Mouse (Mus musculus): ENCODE results near the gene Nfix. TPM values are rescaled to one million over a fixed set of nuclear protein-coding genes. Genes with fewer than 3 reads are reported as not detected.

Gene Nfix
- 2.1 and 2.8 TPM in 2 replicates for polyA plus RNA-seq (2015; fragmentation: Nextera tagmentation; extraction: Ambion mirVana)

DNA sequence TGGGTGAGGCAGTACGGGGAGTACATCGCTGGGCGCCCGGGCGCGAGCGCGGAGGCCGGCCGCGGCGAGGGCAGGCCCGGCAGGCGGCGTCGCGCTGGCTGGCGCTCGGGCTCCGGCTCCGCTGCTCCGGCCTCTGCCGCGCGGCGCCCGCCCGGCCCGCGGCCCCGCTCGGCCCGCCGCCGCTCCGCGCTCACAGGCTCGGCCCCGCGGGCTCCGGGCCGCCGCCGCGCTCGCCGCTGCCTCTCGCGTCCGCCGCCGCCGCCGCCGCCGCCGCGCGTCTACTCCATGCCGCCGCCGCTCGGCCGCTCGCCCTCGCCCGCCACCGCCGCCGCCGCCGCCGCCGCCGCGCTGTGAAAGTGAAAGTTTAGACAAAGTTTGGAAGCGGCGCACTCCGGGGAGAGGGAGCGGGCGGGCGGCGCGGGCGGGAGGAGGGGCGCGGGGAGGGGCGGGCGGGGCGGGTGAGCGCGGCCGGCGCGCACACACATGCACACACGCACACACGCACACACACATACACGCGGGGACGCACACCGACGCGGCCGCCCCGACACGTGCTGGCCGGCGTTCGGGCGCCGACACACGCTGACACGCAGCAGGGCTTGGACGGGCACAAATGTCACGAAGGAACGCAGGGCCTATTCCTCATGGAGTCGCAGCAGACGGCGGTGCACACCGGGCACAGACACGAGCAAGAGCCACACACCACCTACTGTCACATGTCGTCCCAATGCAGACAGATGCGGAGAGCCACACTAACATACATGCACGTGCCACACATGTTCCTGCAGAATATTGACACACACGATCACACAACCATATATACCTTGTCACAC is at the start of gene Nfix:
Gene Nfix (minus strand): TSS at position 346 of the 833 bp plus-strand sequence.
- Histone ChIP-seq H3K36me3 (replicated peaks) (no peaks in the 10 kb centered on the region), H3K27ac (replicated peaks) (peak within 1 kb of the TSS; percentile 51; the same call in 1 of the 2 replicates), H3K27me3 (peaks cover 95% of the 10 kb centered on the region), H3K4me2 (peak within 1 kb of the TSS; percentile 97), H3K9ac (peak within 1 kb of the TSS; percentile 69), H3K4me1 (replicated peaks) (peaks cover 33% of the 10 kb centered on the region), H3K9me3 (replicated peaks) (no peaks in the 10 kb centered on the region), H3K4me3 (replicated peaks) (peak within 1 kb of the TSS; percentile 70)
- 2% methylated on average over 78 of the region's 125 CpGs for WGBS (ENCODE audit: insufficient replicate concordance)
- ATAC-seq (ENCODE audit: insufficient read depth) = peak; percentile 44

DNA sequence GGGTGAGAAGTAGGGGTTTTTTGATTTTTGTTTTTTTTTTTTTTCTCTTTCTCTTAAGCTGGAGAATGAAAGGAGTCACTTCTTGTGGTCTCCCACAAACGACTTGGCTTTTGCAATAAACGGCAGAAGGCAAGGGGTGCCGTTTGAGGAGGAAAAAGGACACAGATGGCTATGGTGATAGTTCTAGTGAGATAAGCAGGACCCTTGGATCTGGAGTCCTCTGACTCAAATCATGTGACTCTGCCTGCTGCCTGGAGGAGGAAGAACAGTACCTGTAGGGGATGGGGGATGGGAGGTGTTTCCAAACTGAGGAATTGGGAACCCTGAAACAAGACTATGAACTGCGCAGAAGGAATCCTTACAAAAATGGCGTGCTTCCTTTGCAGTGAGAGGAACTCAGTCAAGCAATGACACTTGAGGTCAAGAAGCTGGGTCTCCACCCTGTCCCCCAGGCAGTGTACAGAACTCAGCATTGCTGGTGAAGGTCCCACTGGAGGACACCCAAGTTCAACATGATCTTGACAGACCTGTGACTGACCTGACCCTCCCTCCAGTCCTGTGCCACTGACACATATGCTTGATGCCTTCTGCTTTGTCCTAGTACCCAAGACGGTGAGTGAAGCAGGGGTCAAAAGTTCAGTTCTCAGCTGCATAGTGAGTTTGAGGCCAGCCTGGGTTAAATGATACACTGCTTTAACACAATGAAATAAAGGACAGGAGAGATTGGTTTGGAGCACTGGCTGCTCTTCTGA is 47.7 kb upstream of the Nfix start:
- no peaks in the 10 kb centered on the region for H3K9me3 ChIP-seq (replicated peaks)
- peaks cover 46% of the 10 kb centered on the region for H3K4me1 ChIP-seq (replicated peaks)
- H3K9ac ChIP-seq = peak overlapping the region; percentile 70
- H3K36me3 ChIP-seq (replicated peaks) = peaks cover 30% of the 10 kb centered on the region
- no peaks in the 10 kb centered on the region for H3K27me3 ChIP-seq
- H3K27ac ChIP-seq (replicated peaks) = peak overlapping the region; percentile 89
- no peak for ATAC-seq (ENCODE audit: insufficient read depth)
- peak overlapping the region; percentile 75 for H3K4me2 ChIP-seq
- H3K4me3 ChIP-seq (replicated peaks) = peak overlapping the region; percentile 93
- WGBS (ENCODE audit: insufficient replicate concordance) = 8% methylated on average over 6 of the region's 6 CpGs

DNA sequence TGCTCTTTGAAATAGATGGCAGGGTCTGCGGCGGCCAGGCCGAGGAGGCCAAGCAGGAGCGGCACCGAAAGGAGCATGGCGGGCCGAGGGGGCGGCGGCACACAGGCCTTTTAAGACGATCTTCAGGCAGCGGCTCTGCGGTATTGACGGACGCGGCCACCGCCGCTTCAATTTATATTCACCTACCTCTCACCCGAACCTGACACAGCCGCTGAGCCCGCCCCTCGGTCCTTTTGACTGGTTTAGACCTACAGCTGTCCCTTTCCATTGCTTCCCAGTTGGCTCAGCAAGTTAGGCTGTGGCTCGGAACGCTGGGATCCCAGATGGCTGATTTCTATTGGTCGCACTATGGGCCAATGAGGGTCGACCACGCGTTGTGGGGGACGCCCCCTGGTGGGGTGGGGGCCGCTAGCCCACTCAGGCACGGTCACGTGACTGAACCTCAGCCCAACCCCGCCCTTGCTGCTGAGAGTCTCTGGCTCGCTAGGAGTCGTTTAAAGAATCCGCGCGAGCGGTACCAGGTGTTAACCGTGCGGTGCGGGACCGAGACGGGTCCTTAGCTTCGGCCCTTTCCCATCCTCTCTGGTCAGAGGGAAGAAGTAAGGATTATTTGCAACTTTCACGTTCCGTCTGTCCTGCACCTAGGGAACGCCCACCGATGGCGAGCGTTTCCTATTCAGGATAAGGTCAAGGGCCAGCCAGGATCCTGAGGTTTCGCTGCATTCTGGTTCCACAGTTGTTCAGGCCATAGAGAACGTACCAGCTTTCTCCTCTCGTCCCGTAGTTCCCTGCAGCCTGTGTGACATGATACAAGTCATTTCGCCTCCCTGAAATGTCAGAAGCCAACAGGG is 46.8 kb upstream of the Nfix start, which contains the start of gene Calr:
Gene Calr (minus strand): TSS at position 213 of the 851 bp plus-strand sequence.
- Histone ChIP-seq H3K36me3 (replicated peaks) (peaks cover 39% of the 10 kb centered on the region), H3K27ac (replicated peaks) (peak within 1 kb of the TSS; percentile 92), H3K9me3 (replicated peaks) (no peaks in the 10 kb centered on the region), H3K4me3 (replicated peaks) (peak within 1 kb of the TSS; percentile 93), H3K4me2 (peak within 1 kb of the TSS; percentile 81), H3K4me1 (replicated peaks) (peaks cover 55% of the 10 kb centered on the region), H3K27me3 (no peaks in the 10 kb centered on the region), H3K9ac (peak within 1 kb of the TSS; percentile 95)
- peak; percentile 99 for ATAC-seq (ENCODE audit: insufficient read depth)
- under 1% methylated on average over 55 of the region's 55 CpGs for WGBS (ENCODE audit: insufficient replicate concordance)

DNA sequence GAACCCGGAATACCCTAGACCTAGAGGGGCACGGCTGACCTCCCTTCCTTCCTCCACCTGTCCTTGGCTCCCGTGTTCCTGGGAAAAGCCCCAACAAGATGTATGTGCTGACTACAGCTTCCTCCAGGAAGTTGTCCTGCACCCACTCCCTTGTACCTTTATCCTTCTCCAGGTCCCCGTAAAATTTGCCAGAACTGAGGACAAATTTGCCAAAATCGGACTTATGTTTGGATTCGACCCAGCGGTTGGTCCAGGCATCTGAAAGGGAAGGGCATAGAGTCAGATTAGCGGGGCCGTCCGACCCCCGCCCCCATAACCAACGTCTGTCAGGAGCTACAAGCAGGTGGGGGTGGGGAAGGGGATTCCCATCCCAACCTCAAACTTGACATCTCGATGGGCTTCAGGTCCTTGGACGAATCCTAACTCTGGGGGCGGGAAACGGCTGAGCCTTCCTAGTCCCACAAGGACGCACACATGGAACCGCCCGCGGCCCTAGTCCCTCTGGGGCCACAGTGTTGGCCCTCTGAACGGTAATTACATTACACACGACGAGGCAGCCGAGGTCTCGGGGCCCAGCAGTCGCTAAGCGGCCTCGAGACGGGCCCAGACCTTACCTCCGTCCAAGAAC is 46.1 kb upstream of the Nfix start:
- Histone ChIP-seq H3K4me2 (peak overlapping the region; percentile 81), H3K27ac (replicated peaks) (peak overlapping the region; percentile 92), H3K4me3 (replicated peaks) (peak overlapping the region; percentile 93), H3K27me3 (no peaks in the 10 kb centered on the region), H3K9me3 (replicated peaks) (no peaks in the 10 kb centered on the region), H3K36me3 (replicated peaks) (peaks cover 47% of the 10 kb centered on the region), H3K9ac (peak overlapping the region; percentile 95), H3K4me1 (replicated peaks) (peaks cover 62% of the 10 kb centered on the region)
- peak; percentile 24 for ATAC-seq (ENCODE audit: insufficient read depth)
- under 1% methylated on average over 30 of the region's 30 CpGs for WGBS (ENCODE audit: insufficient replicate concordance)

DNA sequence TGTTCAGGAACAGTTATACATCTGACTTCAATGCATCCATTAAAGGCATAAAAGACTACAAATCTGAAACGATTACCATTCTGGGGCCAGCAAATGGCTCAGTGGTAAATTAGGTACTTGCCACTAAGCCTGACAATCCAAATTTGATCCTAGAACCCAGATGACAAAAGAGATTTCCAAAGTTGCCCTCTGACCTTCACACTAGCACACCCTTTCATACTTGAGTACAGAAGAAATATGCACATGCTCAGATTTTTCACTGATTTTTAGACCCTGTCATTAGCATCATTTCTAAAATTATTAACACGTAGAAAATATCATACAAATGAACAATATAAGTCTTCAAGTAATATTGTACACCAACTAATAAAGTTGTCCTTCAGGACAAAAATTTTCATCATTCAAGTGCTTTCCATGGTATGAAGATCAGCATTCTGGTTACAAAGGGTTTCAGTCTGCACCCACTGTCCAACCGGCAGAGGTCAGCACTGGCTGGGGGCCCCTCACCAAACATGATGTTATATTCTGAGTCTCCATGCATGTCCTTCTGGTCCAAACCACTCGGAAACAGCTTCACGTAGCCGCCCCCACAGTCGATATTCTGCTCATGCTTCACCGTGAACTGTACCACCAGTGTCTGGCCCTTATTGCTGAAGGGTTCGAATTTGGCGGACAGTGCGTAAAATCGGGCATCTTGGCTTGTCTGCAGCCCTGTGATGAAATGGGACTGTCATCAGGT is 45.4 kb upstream of the Nfix start:
- peak overlapping the region; percentile 93 for H3K4me3 ChIP-seq (replicated peaks)
- peak overlapping the region; percentile 81 for H3K4me2 ChIP-seq
- H3K4me1 ChIP-seq (replicated peaks) = peaks cover 69% of the 10 kb centered on the region
- no peak for ATAC-seq (ENCODE audit: insufficient read depth)
- peak overlapping the region; percentile 95 for H3K9ac ChIP-seq
- no peaks in the 10 kb centered on the region for H3K27me3 ChIP-seq
- H3K9me3 ChIP-seq (replicated peaks) = no peaks in the 10 kb centered on the region
- 12% methylated on average over 12 of the region's 12 CpGs for WGBS (ENCODE audit: insufficient replicate concordance)
- peaks cover 49% of the 10 kb centered on the region for H3K36me3 ChIP-seq (replicated peaks)
- peak overlapping the region; percentile 92 for H3K27ac ChIP-seq (replicated peaks)

DNA sequence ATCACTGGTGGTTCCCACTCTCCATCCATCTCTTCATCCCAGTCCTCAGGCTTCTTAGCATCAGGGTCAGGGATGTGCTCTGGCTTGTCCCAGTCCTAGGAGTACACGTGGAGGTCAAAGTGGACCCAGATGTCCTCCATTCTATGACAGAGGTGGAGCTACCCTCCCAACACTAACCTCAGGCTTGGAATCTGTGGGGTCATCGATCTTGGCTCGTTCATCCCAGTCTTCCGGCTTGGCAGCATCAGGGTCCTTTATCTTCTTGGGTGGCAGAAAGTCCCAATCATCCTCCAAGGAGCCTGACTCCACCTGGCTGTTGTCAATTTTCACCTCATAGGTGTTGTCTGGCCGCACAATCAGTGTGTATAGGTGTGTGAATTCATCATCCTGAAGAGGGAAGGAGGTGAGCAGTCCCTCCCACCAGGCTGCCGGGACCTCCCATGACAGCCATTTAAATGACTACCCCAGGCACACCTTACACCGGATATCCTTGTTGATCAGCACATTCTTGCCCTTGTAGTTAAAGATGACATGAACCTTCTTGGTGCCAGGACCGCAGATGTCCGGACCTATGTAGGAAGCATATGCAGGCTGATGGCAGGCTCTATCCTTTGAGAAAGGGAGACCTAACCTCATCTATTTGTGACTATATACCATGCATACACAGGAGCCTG is 44.4 kb upstream of the Nfix start:
- H3K9me3 ChIP-seq (replicated peaks) = no peaks in the 10 kb centered on the region
- H3K4me2 ChIP-seq = peak overlapping the region; percentile 81
- peak overlapping the region; percentile 21 for H3K27ac ChIP-seq (replicated peaks)
- peaks cover 49% of the 10 kb centered on the region for H3K36me3 ChIP-seq (replicated peaks)
- WGBS (ENCODE audit: insufficient replicate concordance) = 81% methylated on average over 9 of the region's 9 CpGs
- no peaks in the 10 kb centered on the region for H3K27me3 ChIP-seq
- ATAC-seq (ENCODE audit: insufficient read depth) = no peak
- H3K4me3 ChIP-seq (replicated peaks) = peak overlapping the region; percentile 93
- H3K9ac ChIP-seq = peak overlapping the region; percentile 95
- H3K4me1 ChIP-seq (replicated peaks) = peaks cover 71% of the 10 kb centered on the region

DNA sequence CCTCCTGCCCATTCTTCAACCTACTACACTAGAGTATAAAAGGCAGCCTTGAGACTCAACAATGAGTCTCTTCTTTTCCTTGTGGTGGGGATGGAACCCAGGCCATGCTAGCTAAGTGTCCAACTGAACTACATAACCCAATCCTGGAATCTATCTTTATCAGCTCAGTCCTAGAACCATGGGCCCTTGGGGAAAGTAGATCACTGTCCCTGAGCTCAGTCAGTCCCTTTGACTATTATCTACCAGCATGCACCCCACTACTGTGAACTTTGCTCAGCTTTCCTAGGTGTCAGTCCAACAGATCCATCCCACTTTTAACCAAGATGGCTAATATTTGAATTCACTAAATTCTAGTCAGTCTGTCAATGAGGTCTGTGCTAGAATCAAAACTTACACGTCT is 41.4 kb upstream of the Nfix start:
- 64% methylated on average over 1 of the region's 1 CpGs for WGBS (ENCODE audit: insufficient replicate concordance)
- H3K4me3 ChIP-seq (replicated peaks) = no peak overlapping the region
- no peak overlapping the region for H3K9ac ChIP-seq
- peak overlapping the region; percentile 95 for H3K27ac ChIP-seq (replicated peaks)
- 0 out of 2 replicates have a peak overlapping the region, but pooled peaks have one; percentile 4 for H3K4me2 ChIP-seq
- no peaks in the 10 kb centered on the region for H3K9me3 ChIP-seq (replicated peaks)
- no peaks in the 10 kb centered on the region for H3K27me3 ChIP-seq
- ATAC-seq (ENCODE audit: insufficient read depth) = no peak
- peaks cover 83% of the 10 kb centered on the region for H3K4me1 ChIP-seq (replicated peaks)
- peaks cover 69% of the 10 kb centered on the region for H3K36me3 ChIP-seq (replicated peaks)

DNA sequence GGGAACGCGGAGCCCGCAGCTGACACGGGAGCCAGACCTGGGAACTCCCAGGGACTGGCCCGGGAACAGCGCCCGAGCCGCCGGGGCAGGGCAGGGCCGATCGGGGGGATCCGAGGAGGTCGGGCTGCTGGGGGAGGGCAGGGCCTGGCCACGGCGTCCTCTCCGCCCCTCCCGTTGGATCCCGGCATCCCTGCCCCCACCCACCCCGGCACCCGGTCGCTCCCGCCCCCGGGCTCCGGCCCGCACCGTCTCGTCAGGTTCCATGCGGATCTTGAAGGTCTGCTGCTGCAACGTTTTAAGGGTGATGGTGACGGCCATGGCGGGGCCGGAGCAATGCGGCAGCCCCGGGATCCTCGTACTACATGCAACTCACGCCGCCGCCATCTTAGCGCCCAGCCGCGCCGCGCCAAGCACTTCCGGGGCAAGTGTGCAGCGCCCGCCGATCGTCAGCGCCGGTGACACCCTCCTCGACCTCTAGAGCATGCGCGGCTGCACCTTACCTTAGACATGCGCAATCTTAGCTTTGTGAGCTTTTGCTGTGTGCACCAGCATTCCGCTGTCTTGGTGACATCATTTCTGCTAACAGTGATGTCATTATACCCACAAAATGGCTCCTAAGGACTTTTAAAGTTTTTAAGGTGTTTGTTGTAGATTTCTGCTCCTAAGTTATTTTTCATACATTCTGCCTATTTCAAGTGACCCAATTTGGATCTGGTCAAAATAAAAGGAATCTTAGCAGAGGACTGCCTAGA is 40.3 kb upstream of the Nfix start, which contains the start of gene Rad23a:
Gene Rad23a (minus strand): TSS at position 418 of the 752 bp plus-strand sequence.
- peak; percentile 82 for ATAC-seq (ENCODE audit: insufficient read depth)
- peak within 1 kb of the TSS; percentile 96 for H3K9ac ChIP-seq
- no peaks in the 10 kb centered on the region for H3K9me3 ChIP-seq (replicated peaks)
- H3K4me2 ChIP-seq = peak within 1 kb of the TSS; percentile 77
- peak within 1 kb of the TSS; percentile 95 for H3K27ac ChIP-seq (replicated peaks)
- peaks cover 89% of the 10 kb centered on the region for H3K4me1 ChIP-seq (replicated peaks)
- H3K27me3 ChIP-seq = no peaks in the 10 kb centered on the region
- H3K4me3 ChIP-seq (replicated peaks) = peak within 1 kb of the TSS; percentile 92
- H3K36me3 ChIP-seq (replicated peaks) = peaks cover 75% of the 10 kb centered on the region
- WGBS (ENCODE audit: insufficient replicate concordance) = under 1% methylated on average over 55 of the region's 55 CpGs

DNA sequence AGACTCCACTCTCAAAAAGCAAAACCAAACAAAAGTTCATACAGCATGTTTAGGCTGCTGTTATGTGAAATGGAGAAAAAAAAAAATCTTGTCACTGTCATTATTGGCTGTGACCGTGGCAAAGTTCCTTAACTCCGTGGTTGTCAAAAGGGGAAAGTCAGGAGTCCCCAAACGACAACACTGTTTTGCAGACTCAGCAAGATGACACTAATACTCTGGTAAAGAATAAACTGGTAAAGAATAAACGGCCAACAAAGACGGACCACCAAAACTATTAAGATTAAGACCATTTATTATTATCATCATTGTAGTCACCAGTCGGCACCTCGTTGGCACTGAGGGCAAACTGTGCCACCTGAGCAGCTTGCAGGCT is 39.7 kb upstream of the Nfix start:
- Histone ChIP-seq H3K9ac (peak overlapping the region; percentile 96), H3K27me3 (no peaks in the 10 kb centered on the region), H3K4me1 (replicated peaks) (peaks cover 89% of the 10 kb centered on the region), H3K9me3 (replicated peaks) (no peaks in the 10 kb centered on the region), H3K36me3 (replicated peaks) (peaks cover 75% of the 10 kb centered on the region), H3K4me2 (peak overlapping the region; percentile 77), H3K4me3 (replicated peaks) (peak overlapping the region; percentile 92), H3K27ac (replicated peaks) (peak overlapping the region; percentile 95)
- 1% methylated on average over 7 of the region's 7 CpGs for WGBS (ENCODE audit: insufficient replicate concordance)
- no peak for ATAC-seq (ENCODE audit: insufficient read depth)
